Mouse (Mus musculus) urinary bladder, postnatal 25 days (tissue): Measurements from ENCODE around the gene Flcn.

Source experiments
- DNase-seq: peaks from one replicate; pipeline ENCODE4 v3.0.0; 2022; ENCODE audit warnings: low spot score

Gene Flcn

GRCm38 (mm10) chr11:59805256-59805655 lies 4.6 kb downstream of the Flcn start:
- DNase-seq, result no peak

DNA sequence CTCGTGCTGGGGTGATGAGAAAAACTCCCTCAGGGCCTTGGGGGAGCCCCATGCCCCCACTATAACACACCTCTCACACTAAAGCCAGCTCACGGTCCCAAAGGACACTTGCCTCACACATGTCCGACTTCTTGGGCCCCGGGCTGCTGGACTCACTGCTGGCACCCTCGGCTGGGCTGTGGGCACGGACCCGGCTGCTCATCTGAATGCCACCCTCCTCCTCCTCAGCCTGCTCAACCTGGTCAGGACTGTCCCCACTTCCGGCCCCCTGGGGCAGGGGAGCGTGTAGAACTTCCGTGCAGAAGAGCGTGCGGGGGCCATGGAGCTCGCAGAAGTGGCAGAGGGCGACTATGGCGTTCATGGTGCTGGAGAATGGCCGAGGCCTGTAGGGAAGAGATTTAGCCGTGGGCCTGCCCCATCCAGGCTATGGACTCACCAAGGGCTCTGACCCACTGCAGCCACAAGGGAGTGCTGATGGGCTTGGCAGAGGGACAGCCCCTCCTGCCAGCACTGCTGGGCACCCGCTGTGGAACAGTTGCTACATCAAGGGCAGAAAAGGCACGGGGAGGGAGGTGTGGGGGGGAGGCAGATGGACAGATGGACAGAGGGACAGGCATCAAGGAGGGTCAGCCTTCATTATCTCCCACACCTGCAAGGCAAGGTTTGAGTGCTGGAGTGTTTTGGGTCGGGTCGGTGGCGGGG lies 5.3 kb downstream of the Flcn start:
- DNase-seq, result no peak

- no peak for DNase-seq
These were observed 6.3 kb downstream of the Flcn start for GRCm38 (mm10) chr11:59803516-59803915.

- DNase-seq, result no peak
These were observed 7.9 kb downstream of the Flcn start for GRCm38 (mm10) chr11:59801881-59802280.

DNA sequence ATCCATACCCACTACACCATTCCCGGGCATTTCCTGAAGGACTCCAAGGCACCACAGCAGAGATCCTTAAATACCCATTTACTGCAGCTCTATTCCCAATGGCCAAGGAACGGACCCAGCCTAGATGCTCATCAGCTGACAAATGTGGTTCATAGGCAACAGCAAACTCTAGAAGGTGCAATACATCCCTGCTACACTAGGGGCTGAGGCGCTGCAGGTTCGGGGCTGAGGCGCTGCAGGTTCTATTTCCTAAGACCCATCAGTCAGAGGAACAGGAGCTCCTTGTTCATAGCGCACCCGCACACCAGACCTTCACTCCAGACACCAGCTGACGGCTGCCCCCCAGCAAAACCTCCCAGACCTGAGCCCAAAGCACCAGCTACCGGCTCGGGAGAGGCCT lies 9.4 kb downstream of the Flcn start:
- no peak for DNase-seq

- no peak for DNase-seq
These were observed 16.4 kb downstream of the Flcn start for GRCm38 (mm10) chr11:59793390-59793789.

DNA sequence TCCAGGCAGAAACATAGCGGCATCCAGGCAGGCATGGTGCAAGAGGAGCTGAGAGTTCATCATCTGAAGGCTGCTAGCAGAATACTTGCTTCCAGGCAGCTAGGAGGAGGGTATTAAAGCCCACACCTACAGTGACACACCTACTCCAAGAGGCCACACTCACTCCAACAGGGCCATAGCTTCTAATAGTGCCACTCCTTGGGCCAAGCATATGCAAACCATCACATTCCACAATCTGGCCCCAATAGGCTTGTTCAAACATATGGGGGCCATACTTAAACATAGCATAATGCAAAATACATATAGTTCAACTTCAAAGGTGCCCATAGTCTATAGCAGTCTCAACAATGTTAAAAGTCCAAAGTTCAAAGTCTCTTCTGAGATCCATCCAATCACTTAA lies 20.5 kb downstream of the Flcn start:
- DNase-seq, result no peak

GRCm38 (mm10) chr11:59787199-59787781 lies 22.5 kb downstream of the Flcn start, which contains the start of gene Pld6:
Gene Pld6 (minus strand): TSS chr11:59787645.
- DNase-seq, result peak; percentile 60

DNA sequence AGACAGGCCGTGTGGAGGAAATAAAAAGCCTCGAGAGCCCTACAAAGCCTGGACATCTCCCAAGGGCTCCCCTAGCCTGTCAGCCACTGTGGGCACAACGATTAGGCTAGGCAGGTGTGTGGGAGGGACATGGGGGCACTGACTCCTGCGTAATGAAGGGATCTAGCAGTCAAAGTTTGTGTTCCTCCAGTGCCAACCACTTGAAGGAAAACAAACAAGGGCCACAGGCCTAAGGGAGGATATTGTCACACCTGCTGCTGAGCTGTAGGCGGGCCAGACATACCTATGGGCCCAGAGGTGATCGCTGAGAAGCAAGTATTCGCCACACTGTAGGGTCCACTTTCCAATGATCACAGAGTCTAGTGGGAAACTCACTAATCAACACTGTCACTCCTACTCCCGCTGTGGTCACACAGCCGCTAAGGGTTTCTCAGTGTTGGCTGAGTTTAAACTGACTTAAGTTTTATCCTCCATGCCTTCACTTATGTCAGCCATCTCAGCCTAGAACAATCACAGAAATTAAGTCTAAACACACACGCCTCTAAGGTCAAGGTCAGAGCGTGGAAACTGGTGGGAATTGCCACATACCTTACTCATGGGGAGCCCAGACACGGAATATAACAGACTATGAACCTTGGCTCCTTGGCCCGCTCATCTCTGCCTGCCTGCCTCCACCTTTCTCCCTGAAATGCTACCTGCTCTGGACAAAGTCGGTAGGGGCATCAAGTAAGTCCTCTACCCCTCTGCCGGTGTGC lies 23.2 kb downstream of the Flcn start:
- DNase-seq, result no peak

- no peak for DNase-seq
These were observed 26.2 kb downstream of the Flcn start for GRCm38 (mm10) chr11:59783591-59783990.

DNA sequence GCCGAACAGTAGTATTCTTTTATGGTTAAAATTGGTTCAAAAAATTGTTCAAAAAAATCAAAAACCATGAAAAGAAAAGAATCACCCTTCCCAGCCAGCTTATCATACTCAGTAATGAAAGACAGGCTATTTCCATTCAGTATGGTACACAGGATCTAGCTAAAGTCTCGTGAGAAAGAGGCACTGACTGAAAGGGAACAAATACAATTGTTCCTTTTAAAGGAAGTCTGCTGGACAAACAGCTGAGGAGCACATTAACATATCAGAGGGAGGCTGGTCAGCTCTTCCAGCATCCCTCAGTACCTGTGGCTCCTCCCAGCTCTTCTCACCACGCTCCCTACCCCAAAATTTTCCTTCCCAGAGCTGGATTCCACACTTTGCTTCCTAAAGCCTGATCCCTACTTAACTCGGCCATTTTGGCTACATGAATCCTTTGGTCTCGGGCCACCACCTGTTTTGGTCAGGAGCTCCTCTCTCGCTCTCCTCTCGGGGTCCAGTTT lies 27.7 kb downstream of the Flcn start:
- no peak for DNase-seq

- no peak for DNase-seq
These were observed 29.6 kb downstream of the Flcn start for GRCm38 (mm10) chr11:59780241-59780640.

DNA sequence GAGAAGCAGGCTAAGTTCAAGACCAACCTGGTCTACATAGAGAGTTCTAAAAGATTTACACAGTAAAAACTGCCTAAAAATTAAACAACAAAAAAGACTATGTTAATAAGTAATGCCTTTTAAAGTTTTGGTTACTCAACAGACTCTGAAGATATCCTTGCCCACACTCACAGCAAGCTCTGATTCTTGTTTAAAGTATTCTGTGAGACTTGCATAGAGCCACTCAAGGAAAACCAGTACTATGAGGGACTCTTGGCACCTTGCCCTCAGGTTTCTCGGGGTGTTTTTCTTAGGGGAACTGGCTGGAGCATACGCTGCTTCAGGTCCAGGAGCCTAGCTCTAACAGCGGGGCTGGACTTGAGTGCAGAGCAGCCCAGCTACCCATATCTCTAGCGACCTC lies 30.4 kb downstream of the Flcn start:
- DNase-seq, result no peak

DNA sequence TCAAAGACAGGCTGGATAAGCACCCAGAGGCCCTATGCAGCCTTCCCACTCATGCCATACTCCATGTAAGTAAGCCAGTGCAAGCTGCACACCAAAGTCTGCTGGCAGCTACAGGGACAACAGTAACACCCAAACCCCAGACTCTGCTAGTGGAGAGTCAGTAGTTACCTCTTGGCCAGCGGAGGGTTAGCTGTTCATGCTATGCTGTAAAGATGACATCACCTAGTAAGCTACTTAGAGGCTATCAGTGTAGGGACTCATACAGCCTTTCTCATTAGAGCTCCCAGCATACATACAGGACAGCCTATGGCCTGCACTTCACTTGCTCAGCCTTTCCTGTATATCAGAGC lies 31.0 kb downstream of the Flcn start:
- no peak for DNase-seq

DNA sequence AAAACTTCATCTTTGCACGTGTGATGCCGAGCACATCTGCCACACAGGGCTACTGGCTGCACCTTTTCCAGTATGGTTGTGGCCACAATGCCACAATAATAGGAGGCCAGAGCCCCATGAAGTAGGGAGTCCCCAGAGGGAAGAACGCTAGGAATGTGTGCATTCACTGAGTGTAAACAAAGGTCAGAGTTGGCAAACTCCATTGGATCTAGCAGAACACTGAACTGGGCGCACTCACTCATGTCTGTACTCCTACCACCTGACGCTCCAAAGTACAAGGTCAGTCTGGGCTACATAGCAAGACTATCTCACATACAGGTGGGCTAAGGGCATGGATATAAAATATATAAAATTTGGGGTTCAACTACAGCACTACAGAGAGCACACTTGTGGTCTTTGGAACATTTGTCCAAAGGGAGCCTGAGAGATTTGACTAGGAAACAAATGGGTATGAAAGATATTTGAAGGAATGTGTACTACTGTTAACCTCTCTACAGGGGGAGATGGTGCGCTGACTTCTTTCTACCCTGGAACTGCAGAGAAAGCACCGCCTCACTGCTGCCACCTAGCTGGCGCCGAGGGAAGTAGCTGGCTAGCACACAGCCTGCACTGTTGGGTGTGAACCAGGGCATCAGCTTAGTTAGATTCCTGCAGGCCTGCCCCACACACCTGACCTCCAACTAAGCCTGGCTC lies 31.5 kb downstream of the Flcn start:
- peak; percentile 71 for DNase-seq

DNA sequence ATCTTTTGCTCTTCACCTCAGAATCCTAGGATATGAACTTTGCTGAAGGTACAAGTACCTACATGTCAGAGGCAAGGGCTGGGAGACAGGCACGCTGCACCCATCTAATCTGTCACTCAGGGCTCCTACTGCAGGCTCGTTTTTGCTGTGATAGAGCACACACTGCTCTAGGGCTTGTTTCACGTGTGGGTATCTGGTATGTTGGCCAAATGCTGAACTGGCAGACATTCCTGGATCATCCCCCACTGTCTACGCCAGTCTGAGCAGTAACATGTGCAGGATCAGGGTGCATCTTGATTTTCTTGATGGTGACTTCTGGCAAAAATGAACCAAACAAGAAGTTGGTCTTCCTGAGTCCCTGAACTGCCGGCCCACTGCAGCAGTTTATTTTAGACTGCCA lies 32.6 kb downstream of the Flcn start:
- no peak for DNase-seq

DNA sequence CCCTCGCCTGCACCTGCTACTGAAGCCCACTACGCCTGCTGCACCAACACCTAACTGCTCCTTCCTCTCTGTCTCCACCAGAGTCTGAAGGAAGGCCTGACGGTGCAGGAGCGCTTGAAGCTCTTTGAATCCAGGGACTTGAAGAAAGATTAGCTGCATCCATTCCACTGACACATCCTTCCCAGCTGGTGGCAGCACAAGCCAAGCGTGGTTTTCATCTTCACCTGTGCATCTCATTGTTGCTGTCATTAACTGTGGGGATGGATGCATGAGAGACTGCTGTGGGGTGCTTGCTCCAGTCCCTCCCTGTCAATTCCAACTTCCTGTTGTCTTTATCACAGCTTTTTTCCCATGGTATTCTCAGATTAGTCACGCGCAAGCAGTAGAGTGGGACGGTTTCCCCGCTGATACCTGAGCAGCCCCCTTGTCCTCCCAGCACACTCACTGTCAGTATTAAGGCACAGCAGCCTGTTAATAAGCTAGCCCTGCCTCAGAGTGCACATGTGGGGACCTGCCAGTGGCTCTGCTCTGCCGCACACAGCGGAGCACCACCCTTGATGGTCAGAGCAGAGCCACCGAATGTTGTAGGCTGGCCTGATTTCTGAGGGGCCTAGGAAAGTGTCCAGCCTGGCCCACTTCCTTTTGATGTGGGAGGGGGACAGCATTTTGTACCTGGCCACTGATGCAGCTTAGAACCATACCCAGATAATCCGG lies 34.2 kb downstream of the Flcn start:
- no peak for DNase-seq

- DNase-seq, result no peak
These were observed 35.3 kb downstream of the Flcn start for GRCm38 (mm10) chr11:59774522-59774921.

DNA sequence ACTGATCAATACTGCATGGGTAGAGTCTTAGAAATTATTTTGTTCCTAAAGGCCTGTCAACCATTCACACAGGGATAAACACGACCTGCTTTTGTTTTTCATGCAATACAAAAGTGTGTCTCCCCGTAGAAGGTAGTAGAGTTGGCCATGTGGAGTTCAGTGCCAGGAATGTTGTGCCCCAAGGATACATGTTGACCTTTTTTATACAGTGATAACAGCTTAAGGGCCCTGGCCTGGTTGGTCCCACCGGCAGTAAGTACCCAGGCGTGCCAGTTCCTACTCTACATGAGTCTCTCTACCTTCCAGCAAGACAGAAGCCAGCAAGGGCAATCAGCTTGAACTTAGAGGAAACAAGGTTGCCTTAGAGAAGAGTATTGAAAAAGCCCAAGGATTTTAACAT lies 36.9 kb downstream of the Flcn start:
- no peak for DNase-seq

GRCm38 (mm10) chr11:59772291-59772690 lies 37.5 kb downstream of the Flcn start:
- no peak for DNase-seq

- DNase-seq, result no peak
These were observed 39.1 kb downstream of the Flcn start for GRCm38 (mm10) chr11:59770753-59771152.

DNA sequence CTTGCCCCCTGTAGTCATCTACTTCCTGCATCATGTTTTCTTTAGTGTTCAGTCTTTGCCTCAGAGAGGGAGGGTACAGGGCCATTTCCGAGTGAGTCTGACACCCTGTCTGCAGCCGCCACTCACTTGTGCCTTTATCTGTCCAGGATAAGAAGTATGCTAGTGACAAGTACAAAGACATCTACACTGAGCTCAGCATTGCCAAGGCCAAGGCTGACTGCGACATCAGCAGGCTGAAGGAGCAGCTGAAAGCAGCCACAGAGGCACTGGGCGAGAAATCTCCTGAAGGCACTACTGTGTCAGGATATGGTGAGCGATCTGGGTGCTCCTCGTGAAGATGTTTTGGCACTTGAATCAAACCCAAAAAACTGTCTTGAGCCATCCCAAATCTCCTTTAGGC lies 40.1 kb downstream of the Flcn start:
- DNase-seq, result no peak
